Mouse (Mus musculus) liver, embryonic 14.5 days (tissue): ENCODE data around the gene Pawr. TPM values are rescaled to one million over a fixed set of nuclear protein-coding genes. Genes with fewer than 3 reads are reported as not detected.

Source experiments
- ATAC-seq: fragments of 200-750 bp; cut with Nextera tagmentation; 2 replicates; pipeline ENCODE4 v1.8.0; 2017; ENCODE audit warnings: moderate number of reproducible peaks, mild to moderate bottlenecking, moderate library complexity; ENCODE audit not compliant: insufficient read depth
- DNase-seq, 3 experiments: peaks; one replicate each; pipeline ENCODE4 v3.0.0-alpha.2; 2012 to 2013; ENCODE audit warnings: low read depth in 3 of 3, low spot score in 3 of 3
- H3K27ac ChIP-seq: fragments of 300-500 bp; sonication (generic); 2 replicates; pipeline ENCODE4 v1.5.1; 2014; ENCODE audit warnings: moderate library complexity, mild to moderate bottlenecking, control low read depth, inconsistent platforms
- H3K27me3 ChIP-seq: fragments of 300-500 bp; sonication (generic); 2 replicates; pipeline ENCODE4 v1.6.1; 2014; ENCODE audit warnings: mild to moderate bottlenecking, low read length, moderate library complexity; ENCODE audit not compliant: control insufficient read depth, insufficient read depth
- H3K36me3 ChIP-seq: fragments of 300-500 bp; sonication (generic); replicated peaks from 2 replicates; pipeline ENCODE4 v1.6.1; 2014; ENCODE audit warnings: low read depth; ENCODE audit not compliant: control insufficient read depth, insufficient read depth
- H3K4me1 ChIP-seq, 2 experiments: fragments of 200-500 bp in 1 of 2; fragments of 300-500 bp in 1 of 2; sonication (generic) in 1 of 2; replicated peaks; 2 replicates each; pipeline ENCODE4 v1.6.1; 2012 to 2014; ENCODE audit warnings: antibody characterized with exemption in 1 of 2, inconsistent platforms in 1 of 2, low read length in 1 of 2; ENCODE audit not compliant: control insufficient read depth in 2 of 2, insufficient read depth in 2 of 2
- H3K4me2 ChIP-seq: fragments of 300-500 bp; sonication (generic); 2 replicates; pipeline ENCODE4 v1.6.1; 2014; ENCODE audit warnings: low read depth, mild to moderate bottlenecking, control low read depth, moderate library complexity
- H3K4me3 ChIP-seq, 2 experiments: fragments of 200-500 bp in 1 of 2; fragments of 300-500 bp in 1 of 2; sonication (generic) in 1 of 2; 2 replicates each; pipeline ENCODE4 v1.5.1; 2012 to 2014; ENCODE audit warnings: low read depth in 2 of 2, low read length in 2 of 2, mild to moderate bottlenecking in 2 of 2, control low read depth in 1 of 2, inconsistent platforms in 1 of 2, moderate library complexity in 1 of 2; ENCODE audit not compliant: insufficient read depth in 1 of 2
- H3K9ac ChIP-seq: fragments of 300-500 bp; sonication (generic); replicated peaks from 2 replicates; pipeline ENCODE4 v1.6.1; 2014; ENCODE audit warnings: mild to moderate bottlenecking, control low read depth, moderate library complexity
- H3K9me3 ChIP-seq: fragments of 300-500 bp; sonication (generic); 2 replicates; pipeline ENCODE4 v1.6.1; 2016; ENCODE audit warnings: low read length, mixed read lengths; ENCODE audit not compliant: control insufficient read depth
- CTCF ChIP-seq: IDR thresholded peaks from 2 replicates; pipeline ENCODE4 v1.5.1; 2016; ENCODE audit warnings: antibody characterized with exemption, low read depth, control low read depth
- EP300 ChIP-seq: IDR thresholded peaks from 2 replicates; pipeline ENCODE4 v1.6.1; 2016; ENCODE audit warnings: antibody characterized with exemption, low read depth
- WGBS: fragments of 180-500 bp; shearing (Covaris S2); extraction: QIAGEN DNeasy Blood & Tissue Kit; methylation state at CpG from one replicate; pipeline ENCODE4 v1.1.7; 2014; ENCODE audit not compliant: insufficient replicate concordance; 5-methylcytosine and 5-hydroxymethylcytosine counted together
- polyA plus RNA-seq, 2 experiments: library from polyadenylated mRNA; depleted of rRNA in 1 of 2; stranded (reverse) in 1 of 2; unstranded in 1 of 2; fragments of >200 nt; fragmentation: Nextera tagmentation in 1 of 2; extraction: Ambion mirVana in 1 of 2; gene quantifications; 2 replicates each; pipeline versions ENCODE4 v1.2.1 to v1.2.3; 2012 to 2014

The Pawr gene
- polyA plus RNA-seq, 2 experiments = 3.7 to 4.4 TPM

DNA sequence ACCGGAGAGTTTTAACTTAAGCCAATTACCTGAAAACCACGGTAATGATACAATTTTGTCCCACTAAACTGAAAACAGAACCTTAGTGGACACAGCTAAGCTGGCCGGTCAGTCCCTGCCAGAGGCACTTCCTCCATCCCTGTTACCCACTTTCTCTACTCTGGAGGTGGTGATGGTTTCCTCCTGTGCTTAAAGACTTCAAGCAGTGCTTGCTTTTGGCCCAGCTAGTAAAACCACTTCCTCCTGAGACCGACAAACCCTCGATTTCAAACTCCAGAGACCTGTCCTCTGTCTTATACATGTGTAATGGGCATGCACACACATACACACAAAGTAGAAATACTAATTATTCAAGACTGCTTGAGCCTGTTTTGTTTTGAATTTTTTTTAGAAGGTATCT, 85.5 kb downstream of the Pawr start:
- no peak overlapping the region for H3K9ac ChIP-seq
- no peak for DNase-seq
- ATAC-seq = no peak
- H3K36me3 ChIP-seq = no peaks in the 10 kb centered on the region; the same call in 1 of the 2 replicates
- no peak overlapping the region for H3K4me2 ChIP-seq
- no peak overlapping the region for H3K27ac ChIP-seq
- 33% methylated on average over 5 of the region's 5 CpGs for WGBS
- no peaks in the 10 kb centered on the region for H3K4me1 ChIP-seq
- H3K4me3 ChIP-seq = no peak overlapping the region
- H3K27me3 ChIP-seq = no peaks in the 10 kb centered on the region
- no peaks in the 10 kb centered on the region for H3K9me3 ChIP-seq
- TF ChIP-seq EP300 = no peak
- TF ChIP-seq CTCF = no peak

DNA sequence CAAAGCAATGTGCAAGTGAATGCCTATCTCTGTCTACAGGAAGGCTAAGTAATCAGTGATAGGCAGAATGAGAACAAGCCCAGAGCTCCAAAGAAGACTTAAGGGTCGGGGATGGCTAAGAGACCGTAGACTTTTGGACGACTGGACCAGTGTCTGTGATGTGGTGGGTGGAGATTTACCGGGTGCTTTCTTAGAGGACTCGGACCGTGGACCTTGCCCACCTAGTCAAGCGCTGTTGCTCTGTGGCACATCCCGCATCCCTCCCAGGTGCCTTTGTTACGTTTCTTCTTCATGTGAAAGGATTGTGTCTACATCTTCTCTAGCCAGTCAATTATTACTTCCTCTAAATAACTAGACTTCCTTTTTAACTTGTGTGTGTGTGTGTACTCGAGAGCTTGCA, 98.6 kb downstream of the Pawr start:
- H3K27me3 ChIP-seq = no peaks in the 10 kb centered on the region
- no peak overlapping the region for H3K4me3 ChIP-seq
- no peaks in the 10 kb centered on the region for H3K36me3 ChIP-seq
- H3K9me3 ChIP-seq = no peaks in the 10 kb centered on the region
- TF ChIP-seq EP300 = no peak
- TF ChIP-seq CTCF = no peak
- H3K27ac ChIP-seq = no peak overlapping the region
- WGBS = 70% methylated on average over 10 of the region's 10 CpGs
- no peak for ATAC-seq
- no peak overlapping the region for H3K4me2 ChIP-seq
- no peak for DNase-seq
- H3K9ac ChIP-seq = no peak overlapping the region
- H3K4me1 ChIP-seq = peaks cover 0 to 7% of the 10 kb centered on the region in 2 experiments; a peak in 2 of 4 replicates

DNA sequence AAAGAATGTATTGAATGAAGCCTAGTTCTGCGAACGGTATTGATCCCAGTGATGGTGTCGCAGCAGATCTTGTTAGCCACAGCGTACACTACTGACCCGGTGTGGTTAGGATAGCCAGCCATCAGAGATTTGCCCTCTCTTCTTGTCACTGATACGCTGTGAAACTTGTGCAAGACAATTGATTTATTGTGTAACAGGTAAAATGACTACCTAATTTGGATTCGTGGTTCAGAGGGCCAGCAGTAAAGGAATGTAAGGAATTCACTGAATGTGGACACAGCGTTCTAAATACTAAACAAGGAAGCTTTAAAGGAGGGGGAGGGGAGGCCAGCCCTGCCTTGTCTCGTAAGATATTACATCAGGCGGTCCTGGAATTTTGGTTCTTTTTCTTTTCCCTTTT, 100.3 kb downstream of the Pawr start:
- Histone ChIP-seq H3K4me1 (peaks cover 0 to 7% of the 10 kb centered on the region in 2 experiments; a peak in 2 of 4 replicates), H3K27ac (no peak overlapping the region), H3K9ac (no peak overlapping the region), H3K27me3 (no peaks in the 10 kb centered on the region), H3K4me3 (no peak overlapping the region), H3K9me3 (no peaks in the 10 kb centered on the region), H3K4me2 (no peak overlapping the region), H3K36me3 (no peaks in the 10 kb centered on the region)
- 42% methylated on average over 10 of the region's 10 CpGs for WGBS
- peak; percentile 55 for ATAC-seq
- TF ChIP-seq CTCF (no peak), EP300 (no peak)
- DNase-seq = peak in 2 of 3 experiments; percentile 10 to 31

DNA sequence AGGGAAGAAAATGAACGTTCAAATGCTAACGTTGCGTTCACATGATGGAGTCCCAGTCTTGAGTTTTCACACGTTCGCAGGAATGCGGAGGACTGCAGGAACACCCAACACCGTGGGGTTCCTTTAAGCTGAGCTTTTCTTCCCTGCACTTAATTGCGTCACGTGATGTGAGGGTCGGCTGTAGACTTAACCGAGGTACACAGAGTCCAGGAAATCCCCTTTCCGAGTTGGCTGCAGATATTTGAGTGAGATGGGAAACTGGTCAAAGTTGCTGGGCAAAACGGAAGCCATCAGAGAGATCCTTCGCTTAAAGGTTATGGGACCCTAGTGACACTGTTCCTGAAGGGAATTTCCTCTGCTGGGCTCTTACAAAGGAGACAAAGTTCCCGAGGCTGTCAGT, 102.1 kb downstream of the Pawr start:
- no peak overlapping the region for H3K4me2 ChIP-seq
- H3K4me3 ChIP-seq = no peak overlapping the region
- TF ChIP-seq CTCF = no peak
- TF ChIP-seq EP300 = no peak
- H3K27ac ChIP-seq = no peak overlapping the region
- ATAC-seq = no peak
- 5% methylated on average over 15 of the region's 15 CpGs for WGBS
- no peak overlapping the region for H3K9ac ChIP-seq
- no peaks in the 10 kb centered on the region for H3K27me3 ChIP-seq
- H3K4me1 ChIP-seq = peaks cover 0 to 7% of the 10 kb centered on the region in 2 experiments; a peak in 2 of 4 replicates
- no peaks in the 10 kb centered on the region for H3K9me3 ChIP-seq
- H3K36me3 ChIP-seq = no peaks in the 10 kb centered on the region
- no peak for DNase-seq

DNA sequence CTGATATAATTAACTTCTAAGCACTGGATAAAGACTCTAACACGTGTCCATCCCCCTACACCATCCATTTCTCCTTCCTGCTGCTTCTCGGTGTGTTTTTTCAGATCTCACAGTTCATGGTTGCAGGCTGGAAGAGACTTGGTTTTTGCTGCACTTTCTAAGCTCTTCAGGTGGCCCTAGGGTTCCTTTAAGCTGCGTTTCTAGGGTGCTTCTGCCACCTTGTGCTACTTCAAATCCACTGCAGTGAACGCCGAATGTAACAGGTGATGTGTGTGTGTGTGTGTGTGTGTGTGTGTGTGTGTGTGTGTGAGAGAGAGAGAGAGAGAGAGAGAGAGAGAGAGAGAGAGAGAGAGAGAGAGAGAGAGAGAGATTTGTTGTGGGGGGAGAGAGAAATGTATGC, 103.7 kb downstream of the Pawr start:
- Histone ChIP-seq H3K9me3 (no peaks in the 10 kb centered on the region), H3K27ac (no peak overlapping the region), H3K4me3 (no peak overlapping the region), H3K4me1 (peaks cover 0 to 7% of the 10 kb centered on the region in 2 experiments; a peak in 2 of 4 replicates), H3K4me2 (no peak overlapping the region), H3K9ac (no peak overlapping the region), H3K36me3 (no peaks in the 10 kb centered on the region), H3K27me3 (no peaks in the 10 kb centered on the region)
- WGBS = 26% methylated on average over 5 of the region's 5 CpGs
- no peak for ATAC-seq
- DNase-seq = no peak
- TF ChIP-seq CTCF = peak; percentile 48
- TF ChIP-seq EP300 = no peak
